ENCODE assay signal across 17 mouse cellular contexts in genomic region chr10:8813259-8813658, GRCm38 (mm10).
DNase-seq lines count a peak whose midpoint lies in the region; ATAC-seq and TF ChIP-seq lines count a peak whose summit lies in the region.
"Had no signal": no experiment of that assay in that cellular context is flagged by ENCODE, and none has a peak within 500 bp of the region (broad histone marks: within the 10 kb centered on the region; RNA-seq: fewer than 3 reads in every experiment).

No protein-coding gene starts in this region.

- H3K4me3 ChIP-seq in heart, embryonic 14.5 days (ENCODE audit: control insufficient read depth in 1 of 2, insufficient read depth in 1 of 2, low read depth in 1 of 2, low read length in 2 of 2) = no peak overlapping the region
- H3K4me3 ChIP-seq in kidney, adult 2 months (ENCODE audit: insufficient read depth, low read depth, low read length) = no peak overlapping the region
- H3K4me3 ChIP-seq in embryonic facial prominence, embryonic 12.5 days = no peak overlapping the region
- no peak overlapping the region for H3K4me3 ChIP-seq in limb, embryonic 13.5 days
- no peak overlapping the region for H3K4me3 ChIP-seq in hindbrain, embryonic 14.5 days (replicated peaks; ENCODE audit: low read length)
- H3K4me3 ChIP-seq: neural tube, embryonic 15.5 days had no signal

- H3K4me1 ChIP-seq in heart, embryonic 14.5 days (ENCODE audit: control insufficient read depth in 2 of 2, insufficient read depth in 2 of 2, low read length in 2 of 2) = peaks cover 15 to 24% of the 10 kb centered on the region in 2 experiments
- H3K4me1 ChIP-seq in kidney, adult 2 months (ENCODE audit: control insufficient read depth, insufficient read depth, low read length) = peaks cover 34% of the 10 kb centered on the region
- peaks cover 25% of the 10 kb centered on the region; the same call in 1 of the 2 replicates for H3K4me1 ChIP-seq in embryonic facial prominence, embryonic 12.5 days
- H3K4me1 ChIP-seq in limb, embryonic 13.5 days = peaks cover 48% of the 10 kb centered on the region
- no peaks in the 10 kb centered on the region for H3K4me1 ChIP-seq in hindbrain, embryonic 14.5 days (replicated peaks; ENCODE audit: control insufficient read depth, insufficient read depth, low read length)

- no peak for TF ChIP-seq CTCF in kidney, adult 2 months (conservative IDR thresholded peaks at IDR 0.05; ENCODE audit: insufficient read depth, insufficient read length, low read depth, low read length)

- no peak overlapping the region for H3K27ac ChIP-seq in heart, embryonic 14.5 days (replicated peaks in 1 of 2; ENCODE audit: control insufficient read depth in 1 of 2, insufficient read depth in 1 of 2, low read depth in 2 of 2, low read length in 2 of 2)
- H3K27ac ChIP-seq in kidney, adult 2 months (ENCODE audit: insufficient read depth, low read depth, low read length) = peak overlapping the region; percentile 67
- 0 out of 2 replicates have a peak overlapping the region, but pooled peaks have one; percentile 12 for H3K27ac ChIP-seq in embryonic facial prominence, embryonic 12.5 days
- H3K27ac ChIP-seq in limb, embryonic 13.5 days = 0 out of 2 replicates have a peak overlapping the region, but pooled peaks have one; percentile 39
- no peak overlapping the region for H3K27ac ChIP-seq in hindbrain, embryonic 14.5 days
- H3K27ac ChIP-seq: neural tube, embryonic 15.5 days had no signal

- H3K4me2 ChIP-seq in heart, embryonic 14.5 days (ENCODE audit: low read length) = no peak overlapping the region
- H3K4me2 ChIP-seq in embryonic facial prominence, embryonic 12.5 days (replicated peaks) = no peak overlapping the region
- H3K4me2 ChIP-seq in limb, embryonic 13.5 days (replicated peaks) = peak overlapping the region; percentile 33; the same call in 1 of the 2 replicates
- no peak overlapping the region for H3K4me2 ChIP-seq in hindbrain, embryonic 14.5 days (replicated peaks)
- H3K4me2 ChIP-seq: midbrain, embryonic 11.5 days; neural tube, embryonic 15.5 days had no signal

- no peaks in the 10 kb centered on the region for H3K27me3 ChIP-seq in heart, embryonic 14.5 days (ENCODE audit: control insufficient read depth, insufficient read depth, low read length)
- no peaks in the 10 kb centered on the region for H3K27me3 ChIP-seq in kidney, adult 2 months (replicated peaks; ENCODE audit: control insufficient read depth, insufficient read depth, low read length)
- no peaks in the 10 kb centered on the region for H3K27me3 ChIP-seq in embryonic facial prominence, embryonic 12.5 days
- H3K27me3 ChIP-seq in limb, embryonic 13.5 days = no peaks in the 10 kb centered on the region
- no peaks in the 10 kb centered on the region for H3K27me3 ChIP-seq in hindbrain, embryonic 14.5 days (ENCODE audit: control insufficient read depth, insufficient read depth, low read length)
- H3K27me3 ChIP-seq: limb, embryonic 12.5 days; neural tube, embryonic 15.5 days had no signal

- H3K9ac ChIP-seq in heart, embryonic 14.5 days (ENCODE audit: low read length) = no peak overlapping the region
- H3K9ac ChIP-seq in embryonic facial prominence, embryonic 12.5 days = no peak overlapping the region
- no peak overlapping the region for H3K9ac ChIP-seq in limb, embryonic 13.5 days
- H3K9ac ChIP-seq in hindbrain, embryonic 14.5 days = no peak overlapping the region
- H3K9ac ChIP-seq: limb, embryonic 12.5 days; liver, postnatal 0 days; neural tube, embryonic 15.5 days had no signal

- no peak for DNase-seq in heart, adult 8-10 months (ENCODE audit: low spot score)
- peak; percentile 52 for DNase-seq in kidney, adult 2 months
- no peak for DNase-seq in kidney, adult 18-20 months
- DNase-seq in hindbrain, embryonic 14.5 days (ENCODE audit: low spot score) = no peak
- DNase-seq: adrenal gland, postnatal 10 days; cerebellum, adult 2 months; kidney, postnatal 4 days; layer of hippocampus, postnatal 36 days; liver, postnatal 0 days; lung, postnatal 4 days had no signal

- 0 out of 2 replicates have a peak, but pooled peaks have one; percentile 52 for ATAC-seq in heart, embryonic 14.5 days (ENCODE audit: insufficient number of reproducible peaks, insufficient read depth, low FRiP score, low read depth)
- ATAC-seq in embryonic facial prominence, embryonic 12.5 days (ENCODE audit: insufficient number of reproducible peaks, insufficient read depth, low FRiP score, low TSS enrichment) = no peak
- peak; percentile 57 for ATAC-seq in limb, embryonic 13.5 days (ENCODE audit: low FRiP score, low read depth)
- ATAC-seq in hindbrain, embryonic 14.5 days (ENCODE audit: low FRiP score) = no peak
- ATAC-seq: CD4-positive, CD25-positive, alpha-beta regulatory T cell, adult 4 months; liver, postnatal 0 days had no signal

- H3K36me3 ChIP-seq in heart, embryonic 14.5 days (ENCODE audit: control insufficient read depth, insufficient read depth, low read length) = peaks cover 7% of the 10 kb centered on the region; the same call in 1 of the 2 replicates
- H3K36me3 ChIP-seq in kidney, adult 2 months (ENCODE audit: control insufficient read depth, insufficient read depth, low read length) = no peaks in the 10 kb centered on the region; the same call in 1 of the 2 replicates
- no peaks in the 10 kb centered on the region; the same call in 1 of the 2 replicates for H3K36me3 ChIP-seq in embryonic facial prominence, embryonic 12.5 days
- peaks cover 17% of the 10 kb centered on the region for H3K36me3 ChIP-seq in limb, embryonic 13.5 days
- no peaks in the 10 kb centered on the region for H3K36me3 ChIP-seq in hindbrain, embryonic 14.5 days (replicated peaks; ENCODE audit: control insufficient read depth, insufficient read depth)
- H3K36me3 ChIP-seq: neural tube, embryonic 15.5 days had no signal

- no peak for TF ChIP-seq POLR2A in kidney, adult 2 months (IDR thresholded peaks at IDR 0.05; ENCODE audit: low read depth, low read length)

- 50% methylated on average over 14 of the region's 14 CpGs for WGBS in heart, embryonic 14.5 days
- 57% methylated on average over 14 of the region's 14 CpGs for WGBS in kidney, adult 2 months
- 72% methylated on average over 14 of the region's 14 CpGs for WGBS in embryonic facial prominence, embryonic 12.5 days
- 40% methylated on average over 14 of the region's 14 CpGs for WGBS in limb, embryonic 13.5 days
- 88% methylated on average over 14 of the region's 14 CpGs for WGBS in hindbrain, embryonic 14.5 days

- H3K9me3 ChIP-seq in heart, embryonic 14.5 days (ENCODE audit: control insufficient read depth, low read length) = no peaks in the 10 kb centered on the region
- no peaks in the 10 kb centered on the region for H3K9me3 ChIP-seq in embryonic facial prominence, embryonic 12.5 days
- H3K9me3 ChIP-seq in limb, embryonic 13.5 days = no peaks in the 10 kb centered on the region
- H3K9me3 ChIP-seq in hindbrain, embryonic 14.5 days (ENCODE audit: control insufficient read depth, low read length) = no peaks in the 10 kb centered on the region
- H3K9me3 ChIP-seq: limb, embryonic 12.5 days; neural tube, embryonic 15.5 days had no signal

Comparison
In these comparisons a context has a peak if more than half of its experiments do, and no peak if none do; other contexts are left out.
1. ATAC-seq: peak in heart, embryonic 14.5 days (single experiment) and limb, embryonic 13.5 days (single experiment); none in embryonic facial prominence, embryonic 12.5 days (single experiment) and hindbrain, embryonic 14.5 days (single experiment).
2. H3K27ac ChIP-seq: peak in kidney, adult 2 months (single experiment), embryonic facial prominence, embryonic 12.5 days (single experiment) and limb, embryonic 13.5 days (single experiment); none in heart, embryonic 14.5 days (0 of 2) and hindbrain, embryonic 14.5 days (single experiment).